Mouse (Mus musculus) E14TG2a.4 (cell line): ENCODE data around the gene Mmp23.

Experiments used
- CTCF ChIP-seq: conservative IDR thresholded peaks from 2 replicates; pipeline ENCODE4 v1.5.1; 2014; ENCODE audit warnings: low read length
- NANOG ChIP-seq: IDR thresholded peaks from 2 replicates; pipeline ENCODE4 v1.6.1; 2014; ENCODE audit warnings: borderline replicate concordance, low read length, mixed read lengths

- TF ChIP-seq CTCF: no peak
- TF ChIP-seq NANOG: no peak
These were observed 7.5 kb upstream of the Mmp23 start for GRCm38 (mm10) chr4:155660641-155661040.
